Mouse (Mus musculus) neural tube, embryonic 14.5 days (tissue): ENCODE measurements around the gene Lamtor2. TPM values are rescaled to one million over a fixed set of nuclear protein-coding genes. Genes with fewer than 3 reads are reported as not detected.

Experiments used
- ATAC-seq: fragments of 200-750 bp; cut with Nextera tagmentation; 2 replicates; pipeline ENCODE4 v1.8.0; 2017; ENCODE audit warnings: low read depth, mild to moderate bottlenecking, moderate TSS enrichment, moderate library complexity
- H3K27ac ChIP-seq: fragments of 300-500 bp; sonication (generic); 2 replicates; pipeline ENCODE4 v1.5.1; 2014; ENCODE audit warnings: low read depth, mild to moderate bottlenecking, control low read depth, low read length, moderate library complexity, mixed read lengths
- H3K27me3 ChIP-seq: fragments of 300-500 bp; sonication (generic); 2 replicates; pipeline ENCODE4 v1.6.1; 2014; ENCODE audit warnings: low read length; ENCODE audit not compliant: control insufficient read depth, insufficient read depth
- H3K36me3 ChIP-seq: fragments of 300-500 bp; sonication (generic); 2 replicates; pipeline ENCODE4 v1.6.1; 2014; ENCODE audit warnings: low read length, mixed read lengths; ENCODE audit not compliant: control insufficient read depth, insufficient read depth
- H3K4me1 ChIP-seq: fragments of 300-500 bp; sonication (generic); 2 replicates; pipeline ENCODE4 v1.6.1; 2014; ENCODE audit warnings: low read length; ENCODE audit not compliant: control insufficient read depth, insufficient read depth
- H3K4me2 ChIP-seq: fragments of 300-500 bp; sonication (generic); 2 replicates; pipeline ENCODE4 v1.6.1; 2014; ENCODE audit warnings: mild to moderate bottlenecking, low read depth, low read length, control low read depth
- H3K4me3 ChIP-seq: fragments of 300-500 bp; sonication (generic); 2 replicates; pipeline ENCODE4 v1.5.1; 2014; ENCODE audit warnings: low read depth, low read length, control low read depth, mixed read lengths
- H3K9ac ChIP-seq: fragments of 300-500 bp; sonication (generic); replicated peaks from 2 replicates; pipeline ENCODE4 v1.6.1; 2014; ENCODE audit warnings: low read depth, mild to moderate bottlenecking, control low read depth, low read length, mixed read lengths
- H3K9me3 ChIP-seq: fragments of 300-500 bp; sonication (generic); 2 replicates; pipeline ENCODE4 v1.6.1; 2016; ENCODE audit warnings: low read length; ENCODE audit not compliant: control insufficient read depth
- WGBS: fragments of 180-500 bp; shearing (Covaris S2); extraction: QIAGEN DNeasy Blood & Tissue Kit; methylation state at CpG from one replicate; pipeline ENCODE4 v1.1.7; 2014; 5-methylcytosine and 5-hydroxymethylcytosine counted together
- microRNA counts: library from miRNA; unstranded; fragments of <30 nt; microRNA quantifications from one replicate; lab custom pipeline; 2016
- microRNA-seq: library from miRNA; unstranded; fragments of <30 nt; microRNA quantifications from one replicate; pipeline ENCODE4, GENCODE M21; 2016
- polyA plus RNA-seq: library from polyadenylated mRNA; unstranded; fragments of >200 nt; fragmentation: Nextera tagmentation; extraction: Ambion mirVana; gene quantifications from 2 replicates; pipeline ENCODE4 v1.2.1, GENCODE M21; 2014

The Lamtor2 gene
- polyA plus RNA-seq, 1 experiment from 2014 or later: 97.0 TPM

DNA sequence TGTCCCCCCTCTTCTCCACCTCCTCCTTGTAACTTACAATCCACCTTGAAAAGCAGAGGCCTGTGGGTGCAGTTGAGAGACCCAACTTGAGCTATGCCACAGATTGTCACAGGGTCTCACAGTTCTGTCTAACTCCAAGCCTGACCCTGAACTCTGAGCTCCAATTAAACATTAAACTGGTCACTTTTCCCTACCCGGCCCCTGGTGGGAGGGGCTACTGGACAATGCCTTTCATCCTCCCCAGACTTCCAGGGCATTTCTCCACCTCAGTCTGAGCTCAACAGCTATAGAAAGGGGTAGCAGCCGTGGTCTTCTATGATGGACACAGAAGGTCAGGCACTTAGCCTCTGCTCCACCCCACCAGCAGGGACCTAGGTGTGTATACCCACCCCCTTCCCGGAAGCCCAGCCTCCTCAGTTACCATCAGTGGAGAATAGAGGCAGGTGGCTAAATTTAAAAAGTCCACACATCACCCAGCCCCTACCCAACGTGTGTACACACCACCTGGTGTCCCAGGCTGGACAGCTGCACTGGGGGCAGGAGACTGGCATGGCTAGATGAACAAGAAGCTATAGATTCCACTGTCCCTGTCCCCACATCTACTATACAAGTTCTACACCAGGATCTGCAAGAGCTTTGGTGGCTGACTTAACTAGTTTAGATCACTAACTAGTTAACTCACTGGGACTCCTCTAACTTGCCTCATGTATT is 52.1 kb downstream of the Lamtor2 start:
- peaks cover 6% of the 10 kb centered on the region; the same call in 1 of the 2 replicates for H3K4me1 ChIP-seq
- H3K9me3 ChIP-seq: no peaks in the 10 kb centered on the region
- H3K9ac ChIP-seq: no peak overlapping the region
- H3K27me3 ChIP-seq: 0 out of 2 replicates have a peak, but pooled peaks cover 2% of the 10 kb centered on the region
- no peak overlapping the region for H3K27ac ChIP-seq
- WGBS: 49% methylated on average over 4 of the region's 4 CpGs
- no peak overlapping the region for H3K4me2 ChIP-seq
- no peak overlapping the region for H3K4me3 ChIP-seq
- H3K36me3 ChIP-seq: no peaks in the 10 kb centered on the region
- no peak for ATAC-seq

DNA sequence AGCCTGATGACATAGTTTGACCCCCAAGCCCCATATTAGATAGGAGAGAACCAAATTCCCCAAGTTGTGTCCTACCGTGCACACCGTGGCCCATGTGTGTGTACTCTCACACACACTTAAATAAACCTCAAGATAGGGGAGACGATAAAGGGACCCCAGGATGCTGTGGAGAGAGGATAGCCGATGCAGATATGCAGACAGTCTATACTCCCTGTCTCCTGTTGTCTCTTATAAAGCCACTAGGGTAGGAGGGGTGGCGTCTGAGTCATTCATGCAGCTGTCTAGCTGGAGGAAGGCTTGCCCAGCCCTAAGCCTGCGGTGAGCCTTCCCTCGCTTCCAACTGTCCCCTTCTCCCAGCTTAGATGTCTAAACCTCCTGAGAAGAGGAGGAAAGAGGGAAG is 52.8 kb downstream of the Lamtor2 start:
- Histone ChIP-seq H3K4me1 (peaks cover 6% of the 10 kb centered on the region; the same call in 1 of the 2 replicates), H3K27me3 (0 out of 2 replicates have a peak, but pooled peaks cover 2% of the 10 kb centered on the region), H3K9me3 (no peaks in the 10 kb centered on the region), H3K4me2 (no peak overlapping the region), H3K36me3 (no peaks in the 10 kb centered on the region), H3K4me3 (no peak overlapping the region), H3K27ac (no peak overlapping the region), H3K9ac (no peak overlapping the region)
- WGBS: 76% methylated on average over 7 of the region's 7 CpGs
- no peak for ATAC-seq

MicroRNAs within 50 kb of the gene (microRNA counts, 519-probe panel; counts per million panel counts)
- not detected for microRNA mmu-miR-1905 (lab: Ali Mortazavi, UCI)

Small RNAs within 50 kb of the gene (microRNA-seq; reads per million reads assigned to microRNA genes)
- not detected for gene Mir1905

Other genes with a start within 250 kb of the Lamtor2 start
- 65.0 and 76.4 TPM in 2 replicates for gene Glmp, start 228.1 kb downstream of the Lamtor2 start, polyA plus RNA-seq
- 0.90 and 0.99 TPM in 2 replicates for gene Tmem79, start 216.9 kb downstream of the Lamtor2 start, polyA plus RNA-seq
- 47.6 and 49.0 TPM in 2 replicates for gene Smg5, start 216.8 kb downstream of the Lamtor2 start, polyA plus RNA-seq
- 0.35 and 1.6 TPM in 2 replicates for gene Paqr6, start 188.5 kb downstream of the Lamtor2 start, polyA plus RNA-seq
- 0.28 TPM in 1 of 2 replicates, not detected in the other for gene Bglap3, start 180.3 kb downstream of the Lamtor2 start, polyA plus RNA-seq
- not detected in 2 replicates for gene Bglap2, start 174.4 kb downstream of the Lamtor2 start, polyA plus RNA-seq
- gene Bglap, start 168.6 kb downstream of the Lamtor2 start, polyA plus RNA-seq: not detected in 2 replicates
- 19.3 and 22.2 TPM in 2 replicates for gene Pmf1, start 142.7 kb downstream of the Lamtor2 start, polyA plus RNA-seq
- 40.8 and 42.5 TPM in 2 replicates for gene Slc25a44, start 127.9 kb downstream of the Lamtor2 start, polyA plus RNA-seq
- 20.8 and 21.5 TPM in 2 replicates for gene Sema4a, start 91.9 kb downstream of the Lamtor2 start, polyA plus RNA-seq
- 41.0 and 41.4 TPM in 2 replicates for gene Lmna, start 43.1 kb downstream of the Lamtor2 start, polyA plus RNA-seq
- gene Mex3a, start 20.7 kb downstream of the Lamtor2 start, polyA plus RNA-seq: 34.0 and 35.3 TPM in 2 replicates
- not detected in 2 replicates for gene Rab25, start 4.8 kb downstream of the Lamtor2 start, polyA plus RNA-seq
- 43.5 and 44.1 TPM in 2 replicates for gene Ubqln4, start 684 bp upstream of the Lamtor2 start, polyA plus RNA-seq
- 127 and 143 TPM in 2 replicates for gene Ssr2, start 22.8 kb upstream of the Lamtor2 start, polyA plus RNA-seq
- gene Arhgef2, start 52.9 kb upstream of the Lamtor2 start, polyA plus RNA-seq: 137 and 145 TPM in 2 replicates
- not detected in 2 replicates for gene Rxfp4, start 100.1 kb upstream of the Lamtor2 start, polyA plus RNA-seq
- gene Khdc4, start 132.7 kb upstream of the Lamtor2 start, polyA plus RNA-seq: 86.4 and 97.4 TPM in 2 replicates
- 60.1 and 62.1 TPM in 2 replicates for gene Rit1, start 163.8 kb upstream of the Lamtor2 start, polyA plus RNA-seq
- 211 and 255 TPM in 2 replicates for gene Syt11, start 222.1 kb upstream of the Lamtor2 start, polyA plus RNA-seq